Mouse (Mus musculus) spleen, adult 2 months (tissue): ENCODE data around the gene Susd3. TPM values are rescaled to one million over a fixed set of nuclear protein-coding genes. Genes with fewer than 3 reads are reported as not detected.
A peak's percentile ranks its signal among the peaks of the same experiment; 100 is the strongest.

ENCODE experiments used
- DNase-seq, 2 experiments: peaks; one replicate each; pipeline versions ENCODE4 v3.0.0 to v3.0.0-alpha.2; 2012 to 2021; ENCODE audit warnings: low spot score in 2 of 2, low read depth in 1 of 2
- H3K27ac ChIP-seq: fragments of 200-500 bp; 2 replicates; pipeline ENCODE4 v1.5.1; 2012; ENCODE audit warnings: low read length, inconsistent platforms; ENCODE audit not compliant: insufficient read depth
- H3K27me3 ChIP-seq: fragments of 200-500 bp; 2 replicates; pipeline ENCODE4 v1.6.1; 2012; ENCODE audit warnings: mild to moderate bottlenecking, moderate library complexity, low read length, inconsistent platforms; ENCODE audit not compliant: control insufficient read depth, insufficient read depth
- H3K36me3 ChIP-seq: fragments of 200-500 bp; 2 replicates; pipeline ENCODE4 v1.6.1; 2012; ENCODE audit warnings: mild to moderate bottlenecking, low read length, inconsistent platforms; ENCODE audit not compliant: control insufficient read depth, insufficient read depth
- H3K4me1 ChIP-seq: fragments of 200-500 bp; 2 replicates; pipeline ENCODE4 v1.6.1; 2011; ENCODE audit warnings: inconsistent platforms; ENCODE audit not compliant: control insufficient read depth, insufficient read depth, insufficient read length
- H3K4me3 ChIP-seq: fragments of 200-500 bp; 2 replicates; pipeline ENCODE4 v1.5.1; 2011; ENCODE audit warnings: mild to moderate bottlenecking, inconsistent platforms; ENCODE audit not compliant: insufficient read depth, insufficient read length; ENCODE audit errors: extremely low read depth
- CTCF ChIP-seq: fragments of 200-500 bp; IDR thresholded peaks from 2 replicates; pipeline ENCODE4 v1.5.1; 2011; ENCODE audit warnings: mild to moderate bottlenecking, inconsistent platforms; ENCODE audit not compliant: insufficient read depth, insufficient read length, insufficient replicate concordance; ENCODE audit errors: extremely low read depth
- POLR2A ChIP-seq: fragments of 200-500 bp; IDR thresholded peaks from 2 replicates; pipeline ENCODE4 v1.6.1; 2011; ENCODE audit warnings: low read depth, low read length, inconsistent platforms
- WGBS: fragments of 180-500 bp; shearing (Covaris S2); methylation state at CpG from one replicate; pipeline ENCODE4 v1.1.7; 2018; 5-methylcytosine and 5-hydroxymethylcytosine counted together
- polyA plus RNA-seq: library from polyadenylated mRNA; depleted of rRNA; stranded (reverse); fragments of >200 nt; gene quantifications from 2 replicates; pipeline ENCODE4 v1.2.3, GENCODE M21; 2012

Gene Susd3
- polyA plus RNA-seq, 1 experiment: 49.7 TPM

DNA sequence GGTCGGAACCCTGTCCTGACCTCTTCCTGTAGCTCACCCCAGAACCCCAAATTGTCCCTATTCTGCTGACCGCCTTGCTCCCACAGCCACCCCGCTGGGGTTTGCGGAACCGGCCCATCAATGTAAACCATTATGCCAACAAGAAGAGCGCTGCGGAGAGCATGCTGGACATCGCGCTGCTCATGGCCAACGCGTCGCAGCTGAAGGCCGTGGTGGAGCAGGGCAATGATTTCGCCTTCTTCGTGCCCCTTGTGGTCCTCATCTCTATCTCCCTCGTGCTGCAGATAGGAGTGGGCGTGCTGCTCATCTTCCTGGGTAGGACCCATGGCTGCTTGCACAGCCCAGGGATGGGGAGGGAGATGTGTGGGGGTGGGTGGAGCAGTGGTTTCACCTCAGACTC is 54.9 kb downstream of the Susd3 start:
- no peak overlapping the region for H3K27ac ChIP-seq
- WGBS: 93% methylated on average over 17 of the region's 17 CpGs

DNA sequence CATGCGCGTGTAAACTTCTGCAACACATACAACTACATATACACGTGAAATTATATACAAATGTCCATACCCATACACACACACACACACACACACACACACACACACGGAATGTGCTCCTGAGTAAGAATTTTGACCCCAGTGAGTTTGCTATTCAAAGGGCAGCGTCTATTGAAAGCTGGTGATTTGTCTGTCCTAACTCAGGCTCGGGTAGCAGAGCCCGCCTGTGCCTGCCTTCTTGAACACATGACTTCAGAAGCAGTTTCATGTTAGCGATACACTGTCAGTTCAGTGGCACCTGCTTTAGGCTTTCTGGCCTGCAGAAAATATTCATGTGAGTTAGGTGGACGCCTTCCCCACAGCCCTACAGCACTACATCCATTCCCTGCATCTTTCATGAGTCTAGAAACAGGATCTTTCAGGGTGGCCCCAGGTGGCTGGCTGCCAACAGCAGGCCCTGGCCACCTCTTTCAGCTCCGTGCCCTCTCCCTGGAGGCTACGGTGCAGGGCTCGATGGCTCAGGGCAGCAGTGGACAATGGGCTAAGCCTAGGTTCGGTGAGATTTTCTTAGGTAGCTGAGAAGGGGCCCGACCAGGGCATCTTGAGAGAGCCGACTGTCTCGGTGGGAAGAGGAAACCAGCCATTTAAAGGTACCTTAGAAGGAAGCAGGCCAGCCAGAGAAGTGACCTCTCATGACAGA is 56.2 kb downstream of the Susd3 start:
- Histone ChIP-seq H3K4me1 (peaks cover 18% of the 10 kb centered on the region; the same call in 1 of the 2 replicates), H3K27me3 (no peaks in the 10 kb centered on the region), H3K4me3 (no peak overlapping the region), H3K27ac (no peak overlapping the region), H3K36me3 (peaks cover 1% of the 10 kb centered on the region)
- WGBS: 59% methylated on average over 16 of the region's 16 CpGs
- TF ChIP-seq POLR2A: no peak
- no peak for TF ChIP-seq CTCF
- no peak for DNase-seq

More for the DNA sequence above, 54.9 kb downstream of the Susd3 start:
- Histone ChIP-seq H3K27me3 (no peaks in the 10 kb centered on the region), H3K36me3 (peaks cover 1% of the 10 kb centered on the region), H3K4me3 (no peak overlapping the region), H3K4me1 (peaks cover 14% of the 10 kb centered on the region; the same call in 1 of the 2 replicates)
- no peak for DNase-seq
- TF ChIP-seq POLR2A: no peak
- no peak for TF ChIP-seq CTCF

DNA sequence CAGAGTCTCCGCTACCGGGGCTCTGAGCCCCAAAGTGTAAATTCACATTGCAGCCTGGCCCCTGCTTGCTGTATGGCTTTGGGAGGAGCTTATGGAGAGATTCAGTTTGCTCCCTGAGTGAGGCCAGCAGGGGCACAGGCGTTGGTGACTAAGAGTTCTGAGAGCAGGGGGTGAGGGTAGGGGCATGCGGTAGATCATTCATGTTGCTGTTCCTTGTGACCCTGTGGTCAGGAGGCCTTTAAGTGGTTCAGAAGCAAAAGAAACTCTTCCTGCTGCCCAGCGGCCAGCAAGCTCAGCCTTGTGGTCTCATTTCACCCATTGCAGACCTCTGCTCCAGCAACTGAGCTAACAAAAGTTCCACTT is 56.9 kb downstream of the Susd3 start:
- Histone ChIP-seq H3K27me3 (no peaks in the 10 kb centered on the region), H3K36me3 (peaks cover 1% of the 10 kb centered on the region), H3K4me1 (peaks cover 16% of the 10 kb centered on the region; the same call in 1 of the 2 replicates), H3K27ac (0 out of 2 replicates have a peak overlapping the region, but pooled peaks have one; percentile 2), H3K4me3 (no peak overlapping the region)
- no peak for TF ChIP-seq POLR2A
- WGBS: 70% methylated on average over 5 of the region's 5 CpGs
- no peak for DNase-seq

DNA sequence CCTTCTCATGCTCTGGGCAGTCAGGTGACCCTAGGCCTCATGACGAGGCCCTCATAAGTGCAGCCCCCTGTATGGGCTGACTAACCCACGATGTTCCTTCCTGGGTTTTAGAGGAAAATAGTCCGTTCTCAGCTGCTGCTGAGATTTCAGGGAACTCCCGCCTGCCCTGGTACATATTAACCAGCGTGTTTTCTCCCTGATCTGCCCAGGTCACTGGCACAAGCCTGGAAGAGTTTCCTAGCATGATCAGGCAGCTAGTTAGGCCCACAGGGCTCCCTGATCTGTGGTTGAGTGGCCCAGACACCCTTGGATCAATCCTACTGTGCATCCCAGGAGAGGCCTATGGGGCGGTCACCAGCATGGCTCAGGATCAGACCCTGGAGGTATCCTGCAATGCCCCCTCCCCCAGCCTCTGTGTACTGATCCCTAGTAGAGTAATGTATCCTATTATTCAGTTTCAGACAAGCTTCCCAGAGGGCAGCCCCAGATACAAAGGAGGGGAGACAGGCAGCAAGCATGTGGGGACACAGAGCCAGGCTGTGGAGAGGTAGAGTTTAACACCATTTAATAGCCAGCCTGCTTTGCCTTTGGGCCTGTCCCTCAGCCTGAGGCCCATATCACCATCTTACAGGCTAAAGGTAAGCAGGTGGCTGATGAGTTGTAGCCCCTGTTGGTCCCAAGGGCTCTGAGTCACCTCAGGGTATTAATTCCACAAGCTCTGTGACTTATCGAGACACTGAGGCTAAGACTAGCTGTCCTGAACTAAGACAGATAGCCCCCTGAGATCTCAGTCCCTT is 57.4 kb downstream of the Susd3 start:
- H3K36me3 ChIP-seq: peaks cover 1% of the 10 kb centered on the region
- no peak for DNase-seq
- WGBS: 75% methylated on average over 7 of the region's 7 CpGs
- TF ChIP-seq CTCF: no peak
- no peak for TF ChIP-seq POLR2A
- peaks cover 13% of the 10 kb centered on the region; the same call in 1 of the 2 replicates for H3K4me1 ChIP-seq
- no peaks in the 10 kb centered on the region for H3K27me3 ChIP-seq
- H3K27ac ChIP-seq: 0 out of 2 replicates have a peak overlapping the region, but pooled peaks have one; percentile 2
- H3K4me3 ChIP-seq: no peak overlapping the region

DNA sequence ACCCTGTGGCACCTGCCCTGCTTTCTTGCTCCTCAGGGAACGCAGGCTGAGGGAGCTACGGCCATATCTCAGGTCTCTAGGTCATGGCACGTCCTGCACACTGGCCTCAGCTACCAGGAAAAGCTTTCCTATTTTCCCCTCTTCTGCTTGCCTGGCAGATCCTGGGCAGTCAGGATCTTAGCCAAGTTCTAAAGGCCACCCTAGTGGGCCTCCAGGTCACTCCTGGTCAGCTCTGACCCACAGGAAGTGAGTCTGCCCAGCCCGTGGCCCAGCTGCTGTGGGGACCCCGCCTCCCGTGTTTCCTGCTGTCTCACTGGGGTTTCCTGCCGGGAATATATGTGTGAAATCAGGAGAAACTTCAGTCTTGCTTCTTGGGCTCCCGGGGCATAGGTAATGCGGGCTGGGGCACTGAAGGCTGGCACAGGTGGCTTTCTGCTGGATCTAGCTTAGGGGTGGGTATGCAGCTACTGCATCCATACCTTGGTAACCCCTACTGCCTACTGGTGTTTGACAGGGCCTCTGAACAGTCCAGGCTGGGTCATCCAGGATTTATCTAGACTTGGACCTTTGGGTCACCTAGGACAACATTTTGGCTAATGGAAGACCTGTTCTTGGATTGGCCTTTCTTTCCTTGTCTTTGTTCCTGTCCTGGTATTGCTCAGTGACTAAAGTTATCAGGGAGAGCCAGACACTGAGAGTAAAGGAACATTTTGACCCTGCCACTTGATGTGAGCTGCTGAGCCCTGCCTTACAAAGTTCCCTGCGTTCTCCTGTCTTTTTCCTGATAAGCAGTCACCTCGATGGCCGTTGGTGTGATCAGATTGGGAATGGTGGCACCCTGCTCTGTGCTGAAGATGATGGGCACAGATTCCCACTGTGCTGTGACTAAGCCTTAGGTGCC is 58.3 kb downstream of the Susd3 start:
- peak overlapping the region; percentile 2; the same call in 1 of the 2 replicates for H3K27ac ChIP-seq
- DNase-seq: no peak
- WGBS: 59% methylated on average over 12 of the region's 12 CpGs
- no peaks in the 10 kb centered on the region for H3K27me3 ChIP-seq
- H3K36me3 ChIP-seq: no peaks in the 10 kb centered on the region
- no peak overlapping the region for H3K4me3 ChIP-seq
- TF ChIP-seq POLR2A (no peak), CTCF (no peak)
- H3K4me1 ChIP-seq: peaks cover 13% of the 10 kb centered on the region; the same call in 1 of the 2 replicates

DNA sequence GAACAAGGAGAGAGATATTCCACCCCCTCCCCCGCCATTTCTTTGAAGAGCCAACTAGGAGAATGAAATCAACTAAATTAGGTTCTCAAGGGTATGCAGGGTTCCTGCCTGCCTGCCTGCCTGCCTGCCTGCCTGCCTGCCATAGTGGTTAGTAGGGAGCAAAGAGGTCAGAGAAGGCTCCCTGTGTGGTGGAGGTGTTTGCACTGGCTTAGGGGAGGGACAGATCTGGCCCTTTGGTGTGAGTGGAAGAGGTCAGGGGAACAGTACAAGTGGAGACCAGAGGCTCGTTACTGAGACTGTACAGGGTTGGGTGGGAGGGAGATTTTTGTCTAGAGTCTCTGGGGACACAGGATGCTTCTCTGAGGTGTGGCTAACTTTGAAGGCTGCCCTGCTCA is 59.5 kb downstream of the Susd3 start:
- no peak overlapping the region for H3K27ac ChIP-seq
- WGBS: 56% methylated on average over 2 of the region's 2 CpGs
- H3K36me3 ChIP-seq: no peaks in the 10 kb centered on the region
- H3K27me3 ChIP-seq: no peaks in the 10 kb centered on the region
- DNase-seq: no peak
- TF ChIP-seq POLR2A: no peak
- no peak for TF ChIP-seq CTCF
- H3K4me1 ChIP-seq: peaks cover 13% of the 10 kb centered on the region; the same call in 1 of the 2 replicates
- no peak overlapping the region for H3K4me3 ChIP-seq
